Mouse (Mus musculus) cortical plate, adult 2 months (tissue): ENCODE results near the gene Prtn3. TPM values are rescaled to one million over a fixed set of nuclear protein-coding genes. Genes with fewer than 3 reads are reported as not detected.

Experiments used
- H3K27ac ChIP-seq: fragments of 200-500 bp; 2 replicates; pipeline ENCODE4 v1.5.1; 2012; ENCODE audit warnings: low read length, control low read depth, inconsistent platforms; ENCODE audit not compliant: insufficient read depth
- H3K4me1 ChIP-seq: fragments of 200-500 bp; 2 replicates; pipeline ENCODE4 v1.6.1; 2011; ENCODE audit warnings: low read length; ENCODE audit not compliant: control insufficient read depth, insufficient read depth
- H3K4me3 ChIP-seq: fragments of 200-500 bp; 2 replicates; pipeline ENCODE4 v1.5.1; 2011; ENCODE audit warnings: mild to moderate bottlenecking, low read length, control low read depth; ENCODE audit not compliant: insufficient read depth
- CTCF ChIP-seq: fragments of 200-500 bp; IDR thresholded peaks from 2 replicates; pipeline ENCODE4 v1.5.1; 2011; ENCODE audit warnings: mild to moderate bottlenecking, control low read depth, low read length; ENCODE audit not compliant: insufficient read depth; ENCODE audit errors: extremely low read depth
- POLR2A ChIP-seq: fragments of 200-500 bp; IDR thresholded peaks from 2 replicates; pipeline ENCODE4 v1.6.1; 2011; ENCODE audit warnings: mild to moderate bottlenecking, low read length, control low read depth; ENCODE audit not compliant: insufficient read depth; ENCODE audit errors: extremely low read depth
- polyA plus RNA-seq: library from polyadenylated mRNA; depleted of rRNA; stranded (reverse); fragments of >200 nt; gene quantifications from 2 replicates; pipeline ENCODE4 v1.2.3, GENCODE M21; 2012

The Prtn3 gene
- polyA plus RNA-seq, 1 experiment, result 4.3 TPM

DNA sequence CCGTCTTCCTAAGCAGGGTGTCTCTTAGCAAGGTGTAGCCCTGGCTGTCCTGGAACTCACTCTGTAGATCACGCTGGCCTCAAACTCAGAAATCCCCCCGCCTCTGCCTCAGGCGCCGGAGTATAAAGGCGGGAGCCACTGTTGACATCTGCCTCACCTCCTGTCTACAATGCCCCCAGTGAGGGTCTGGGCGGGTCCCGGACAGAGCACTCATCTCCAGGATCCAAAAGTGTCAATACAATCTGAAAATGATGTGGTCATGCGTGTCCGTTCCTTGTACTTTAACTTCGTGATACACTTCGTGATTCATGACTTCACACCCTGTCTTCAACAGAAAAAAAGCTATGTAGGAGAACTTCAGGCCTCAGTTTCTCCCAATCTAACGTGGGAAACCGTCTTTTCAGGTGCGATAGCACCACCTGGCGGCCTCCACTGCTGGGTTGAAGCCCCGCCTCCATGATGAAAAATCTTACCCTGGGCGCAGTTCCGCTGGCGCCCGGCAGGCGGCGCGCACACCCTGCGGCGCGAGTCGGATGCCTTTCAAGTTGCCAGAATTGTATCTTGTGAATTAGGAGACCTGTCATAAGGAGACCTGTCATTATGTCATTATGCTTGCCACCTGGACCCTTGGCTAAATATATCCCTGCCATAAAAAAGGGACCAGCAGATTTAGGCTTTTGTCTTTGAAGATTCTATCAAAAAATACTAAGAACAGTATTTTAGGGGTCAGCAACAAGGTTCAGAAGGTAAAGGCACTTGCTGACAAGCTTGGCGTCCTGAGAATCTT is 50.9 kb downstream of the Prtn3 start:
- H3K4me1 ChIP-seq, result 0 out of 2 replicates have a peak, but pooled peaks cover 1% of the 10 kb centered on the region
- H3K4me3 ChIP-seq, result no peak overlapping the region
- peak; percentile 93 for TF ChIP-seq CTCF
- TF ChIP-seq POLR2A, result no peak
- H3K27ac ChIP-seq, result no peak overlapping the region

- Histone ChIP-seq H3K4me1 (no peaks in the 10 kb centered on the region), H3K4me3 (peak overlapping the region; percentile 80), H3K27ac (no peak overlapping the region)
- TF ChIP-seq CTCF (no peak), POLR2A (no peak)
Observed at GRCm38 (mm10) chr10:79925785-79926490, 51.7 kb downstream of the Prtn3 start.

GRCm38 (mm10) chr10:79926491-79927323 is 52.4 kb downstream of the Prtn3 start, which contains the start of gene Arid3a:
Gene Arid3a, plus strand, starts transcription at chr10:79927043.
- no peaks in the 10 kb centered on the region for H3K4me1 ChIP-seq
- H3K27ac ChIP-seq, result peak within 1 kb of the TSS; percentile 48
- TF ChIP-seq CTCF (no peak), POLR2A (no peak)
- H3K4me3 ChIP-seq, result peak within 1 kb of the TSS; percentile 80

- peak overlapping the region; percentile 80 for H3K4me3 ChIP-seq
- TF ChIP-seq POLR2A, result no peak
- TF ChIP-seq CTCF, result no peak
Observed at GRCm38 (mm10) chr10:79927324-79928029, 53.2 kb downstream of the Prtn3 start.

DNA sequence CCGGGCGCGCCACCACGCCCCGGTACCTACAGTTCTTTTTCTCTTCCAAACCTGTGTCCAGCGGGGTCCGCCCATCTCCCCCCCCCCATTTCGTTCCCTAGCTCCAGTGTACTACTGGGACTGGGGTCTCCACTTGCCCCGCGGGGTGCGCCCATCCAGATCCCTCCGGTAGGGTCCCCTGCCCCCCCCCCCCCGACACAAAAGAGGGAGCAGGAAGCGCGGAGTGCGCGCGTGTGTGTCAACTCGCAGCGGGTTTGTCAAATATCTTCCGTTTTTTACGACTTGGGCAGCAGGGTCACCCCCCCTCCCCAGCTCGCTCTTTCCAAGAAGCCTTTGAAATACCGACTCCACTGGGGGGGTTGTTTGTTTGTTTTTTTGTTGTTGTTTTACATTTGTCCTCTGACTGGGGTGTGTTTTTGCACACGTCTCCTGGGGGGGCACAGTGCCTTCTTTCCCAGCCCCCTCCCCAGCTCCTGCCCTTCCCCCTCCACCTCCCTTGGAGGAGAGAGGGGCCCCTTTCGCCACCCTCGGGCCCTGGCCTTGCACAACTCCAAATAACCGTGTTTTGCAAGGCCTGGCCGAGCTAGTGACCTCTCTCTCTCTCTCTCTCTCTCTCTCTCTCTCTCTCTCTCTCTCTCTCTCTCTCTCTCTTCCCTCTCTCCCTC is 53.9 kb downstream of the Prtn3 start:
- TF ChIP-seq CTCF (no peak), POLR2A (no peak)
- H3K4me1 ChIP-seq, result no peaks in the 10 kb centered on the region
- 0 out of 2 replicates have a peak overlapping the region, but pooled peaks have one; percentile 25 for H3K27ac ChIP-seq
- H3K4me3 ChIP-seq, result peak overlapping the region; percentile 80

More at GRCm38 (mm10) chr10:79927324-79928029, 53.2 kb downstream of the Prtn3 start:
- no peaks in the 10 kb centered on the region for H3K4me1 ChIP-seq
- peak overlapping the region; percentile 25 for H3K27ac ChIP-seq

DNA sequence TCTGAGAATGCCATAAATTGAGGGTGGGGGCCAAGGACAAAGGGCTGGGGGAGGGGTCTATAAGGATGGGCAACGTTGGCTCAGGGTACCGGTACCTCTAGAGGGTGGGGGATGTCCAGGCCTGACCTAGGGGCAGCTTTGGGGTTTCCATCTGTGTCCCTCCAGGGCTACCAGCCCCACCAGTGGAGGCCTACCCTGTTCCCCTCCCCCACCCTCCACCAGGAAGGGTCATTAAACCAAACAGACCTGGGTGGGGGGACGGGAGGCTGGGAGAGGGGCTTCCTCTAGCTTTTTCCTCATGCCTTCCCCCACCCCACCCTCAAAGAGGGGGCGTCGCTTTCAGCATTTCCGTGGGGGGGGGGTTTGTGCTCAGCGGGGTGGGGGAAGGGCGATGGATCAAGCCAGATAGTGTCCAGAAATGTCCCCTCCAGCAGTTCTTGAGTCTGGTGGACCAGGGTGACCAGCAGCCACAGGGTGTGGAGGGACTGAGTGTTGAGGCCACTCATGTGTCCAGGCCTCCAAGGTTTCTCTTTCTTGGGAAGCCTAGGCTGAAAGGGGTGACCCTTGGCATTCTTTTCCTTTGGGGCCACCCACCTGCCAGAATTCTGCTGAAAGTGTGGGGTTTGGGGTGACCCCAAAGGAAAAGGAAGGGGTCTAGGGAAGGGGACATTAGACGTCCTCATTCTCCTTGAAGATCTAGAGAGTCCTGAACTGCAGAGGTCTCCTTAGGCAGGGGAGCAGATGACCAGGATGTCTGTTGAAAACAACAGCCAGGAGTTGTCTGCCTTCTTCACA is 54.8 kb downstream of the Prtn3 start:
- Histone ChIP-seq H3K27ac (no peak overlapping the region), H3K4me3 (peak overlapping the region; percentile 80; the same call in 1 of the 2 replicates), H3K4me1 (no peaks in the 10 kb centered on the region)
- TF ChIP-seq POLR2A (no peak), CTCF (no peak)

GRCm38 (mm10) chr10:79929967-79930825 is 55.9 kb downstream of the Prtn3 start:
- H3K4me1 ChIP-seq, result no peaks in the 10 kb centered on the region
- TF ChIP-seq CTCF (no peak), POLR2A (no peak)
- H3K27ac ChIP-seq, result no peak overlapping the region
- no peak overlapping the region for H3K4me3 ChIP-seq
